Mouse (Mus musculus): ENCODE data around the gene Esrrg.

DNA sequence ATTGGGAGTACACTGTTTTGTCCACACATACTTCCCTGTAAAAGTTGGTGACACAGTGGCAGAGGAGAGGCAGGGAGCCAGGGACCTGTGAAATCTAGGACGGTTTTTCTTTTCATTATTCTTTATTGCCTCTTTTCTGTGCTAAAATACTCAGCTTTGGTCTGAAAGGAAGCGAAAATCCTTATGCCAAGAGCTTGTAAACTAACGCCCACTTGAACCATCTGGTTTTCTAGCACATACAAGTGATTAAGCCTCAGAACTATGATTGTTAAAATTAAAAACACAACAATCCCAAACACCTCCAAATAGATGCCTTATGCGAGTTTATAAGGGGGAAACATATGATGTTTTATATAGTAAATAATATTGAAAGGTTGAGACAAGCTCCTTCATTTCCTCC, 176.6 kb downstream of the Esrrg start:
- TF ChIP-seq GATA1 (IDR thresholded peaks at IDR 0.05; ENCODE audit: low read length) = no peak
- no peak for TF ChIP-seq TAL1 (IDR thresholded peaks at IDR 0.05; ENCODE audit: low read length)
